Mouse (Mus musculus): ENCODE measurements around the gene Pwwp2b.

Gene Pwwp2b

GRCm38 (mm10) chr7:139301505-139301904, 53.2 kb downstream of the Pwwp2b start:
- DNase-seq: no peak

- no peak for DNase-seq
These were observed 54.0 kb downstream of the Pwwp2b start for GRCm38 (mm10) chr7:139302314-139302713.

GRCm38 (mm10) chr7:139303280-139304011, 55.2 kb downstream of the Pwwp2b start:
- DNase-seq: peak; percentile 89

- DNase-seq: no peak
These were observed 56.0 kb downstream of the Pwwp2b start for GRCm38 (mm10) chr7:139304322-139304721.

- no peak for DNase-seq
These were observed 58.8 kb downstream of the Pwwp2b start for GRCm38 (mm10) chr7:139307056-139307455.

GRCm38 (mm10) chr7:139308140-139308895, 60.0 kb downstream of the Pwwp2b start:
- peak; percentile 21 for DNase-seq

GRCm38 (mm10) chr7:139309106-139309505, 60.8 kb downstream of the Pwwp2b start:
- DNase-seq: no peak

GRCm38 (mm10) chr7:139310487-139310951, 62.2 kb downstream of the Pwwp2b start:
- no peak for DNase-seq

GRCm38 (mm10) chr7:139312686-139313085, 64.4 kb downstream of the Pwwp2b start:
- DNase-seq: no peak

GRCm38 (mm10) chr7:139313413-139313812, 65.1 kb downstream of the Pwwp2b start:
- no peak for DNase-seq

GRCm38 (mm10) chr7:139314716-139315115, 66.4 kb downstream of the Pwwp2b start:
- DNase-seq: no peak

- no peak for DNase-seq
These were observed 70.7 kb downstream of the Pwwp2b start for GRCm38 (mm10) chr7:139319006-139319411.
